Mouse (Mus musculus): Measurements from ENCODE around the gene Cyp2s1. TPM values are rescaled to one million over a fixed set of nuclear protein-coding genes. Genes with fewer than 3 reads are reported as not detected.

The Cyp2s1 gene
- polyA plus RNA-seq, 1 experiment from 2014 or later, result 3.9 TPM

Small RNAs within 50 kb of the gene (microRNA-seq; reads per million reads assigned to microRNA genes)
- gene Gm24865, result not detected

Other genes starting within 250 kb of the Cyp2s1 start
- gene Erich4, start 201.0 kb downstream of the Cyp2s1 start, polyA plus RNA-seq (2015; fragmentation: Nextera tagmentation; extraction: Ambion mirVana), result not detected in 2 replicates
- gene Dmac2, start 197.5 kb downstream of the Cyp2s1 start, polyA plus RNA-seq (2015; fragmentation: Nextera tagmentation; extraction: Ambion mirVana), result 29.1 and 30.6 TPM in 2 replicates
- gene B3gnt8, start 190.3 kb downstream of the Cyp2s1 start, polyA plus RNA-seq (2015; fragmentation: Nextera tagmentation; extraction: Ambion mirVana), result 9.3 and 11.8 TPM in 2 replicates
- 59.1 and 62.5 TPM in 2 replicates for gene Bckdha, start 157.9 kb downstream of the Cyp2s1 start, polyA plus RNA-seq (2015; fragmentation: Nextera tagmentation; extraction: Ambion mirVana)
- 64.7 and 69.8 TPM in 2 replicates for gene Exosc5, start 157.7 kb downstream of the Cyp2s1 start, polyA plus RNA-seq (2015; fragmentation: Nextera tagmentation; extraction: Ambion mirVana)
- gene Tmem91, start 141.7 kb downstream of the Cyp2s1 start, polyA plus RNA-seq (2015; fragmentation: Nextera tagmentation; extraction: Ambion mirVana), result 3.0 TPM in 2 replicates
- gene B9d2, start 136.1 kb downstream of the Cyp2s1 start, polyA plus RNA-seq (2015; fragmentation: Nextera tagmentation; extraction: Ambion mirVana), result 24.9 and 29.1 TPM in 2 replicates
- 2.8 and 3.8 TPM in 2 replicates for gene Tgfb1, start 129.9 kb downstream of the Cyp2s1 start, polyA plus RNA-seq (2015; fragmentation: Nextera tagmentation; extraction: Ambion mirVana)
- 23.1 and 23.4 TPM in 2 replicates for gene Ccdc97, start 97.8 kb downstream of the Cyp2s1 start, polyA plus RNA-seq (2015; fragmentation: Nextera tagmentation; extraction: Ambion mirVana)
- 46.3 and 53.7 TPM in 2 replicates for gene Hnrnpul1, start 62.2 kb downstream of the Cyp2s1 start, polyA plus RNA-seq (2015; fragmentation: Nextera tagmentation; extraction: Ambion mirVana)
- 131 and 133 TPM in 2 replicates for gene Axl, start 28.2 kb downstream of the Cyp2s1 start, polyA plus RNA-seq (2015; fragmentation: Nextera tagmentation; extraction: Ambion mirVana)
- not detected in 2 replicates for gene Cyp2b10, start 80.7 kb upstream of the Cyp2s1 start, polyA plus RNA-seq (2015; fragmentation: Nextera tagmentation; extraction: Ambion mirVana)
- not detected in 2 replicates for gene Cyp2b13, start 244.6 kb upstream of the Cyp2s1 start, polyA plus RNA-seq (2015; fragmentation: Nextera tagmentation; extraction: Ambion mirVana)